Mouse (Mus musculus): ENCODE results near the gene Zc3hav1l.
A peak's percentile ranks its signal among the peaks of the same experiment; 100 is the strongest.

Zc3hav1l gene

DNA sequence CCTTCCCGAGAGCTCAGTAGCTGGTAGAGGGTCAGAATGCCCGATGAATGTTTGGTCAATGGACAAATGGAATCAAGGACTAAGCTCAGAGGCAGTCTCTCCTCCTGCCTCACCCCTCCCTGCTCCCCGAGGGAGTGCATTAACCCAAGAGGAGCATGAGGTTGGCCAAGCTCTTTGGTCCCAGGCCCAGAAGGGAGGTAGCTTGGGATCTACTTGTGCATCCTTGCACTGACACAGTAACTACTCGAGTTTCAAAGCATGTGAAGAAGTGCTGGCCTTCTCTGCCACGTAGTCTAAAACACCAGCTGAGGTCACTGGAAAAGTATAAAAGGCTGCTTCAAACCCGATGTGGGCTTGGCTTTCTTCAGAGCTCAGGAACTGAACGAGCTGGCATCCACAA is 34.6 kb downstream of the Zc3hav1l start:
- DNase-seq (ENCODE audit: low read depth, low spot score): no peak

DNA sequence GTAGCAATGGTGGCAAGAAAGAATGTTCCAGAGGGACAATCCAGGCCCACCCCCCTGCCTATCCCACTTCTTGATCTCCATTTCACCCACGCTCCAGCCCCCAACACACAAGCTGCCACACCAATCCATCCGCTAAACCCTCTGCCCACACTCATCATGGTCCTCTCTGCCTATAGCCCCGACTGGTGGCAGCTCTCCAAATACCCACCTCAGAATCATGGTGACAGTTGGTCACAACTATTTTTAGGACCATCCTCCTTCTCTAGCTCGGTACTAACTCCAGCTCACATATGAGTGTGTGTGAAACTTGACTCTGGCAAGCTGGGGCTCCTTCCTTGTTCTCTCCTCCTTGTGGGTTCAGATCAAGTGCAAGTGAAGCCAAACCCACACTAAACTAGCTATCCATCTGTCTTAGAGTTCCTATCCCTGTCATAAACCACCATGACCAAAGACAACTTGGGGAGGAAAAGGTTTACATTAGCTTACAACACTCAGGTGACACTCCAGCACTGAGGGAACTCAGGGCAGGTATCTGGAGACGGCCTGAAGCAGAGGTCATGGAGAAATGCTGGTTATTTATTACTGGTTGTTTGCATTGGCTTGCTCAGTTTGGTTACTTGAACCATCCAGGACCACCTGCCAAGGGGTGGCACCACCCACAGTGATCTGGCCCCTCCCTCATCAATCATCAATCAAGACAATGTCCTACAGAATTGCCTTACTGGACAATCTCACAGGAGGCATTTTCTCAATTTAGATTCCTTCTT is 35.5 kb downstream of the Zc3hav1l start:
- DNase-seq (ENCODE audit: low read depth, low spot score): no peak

DNA sequence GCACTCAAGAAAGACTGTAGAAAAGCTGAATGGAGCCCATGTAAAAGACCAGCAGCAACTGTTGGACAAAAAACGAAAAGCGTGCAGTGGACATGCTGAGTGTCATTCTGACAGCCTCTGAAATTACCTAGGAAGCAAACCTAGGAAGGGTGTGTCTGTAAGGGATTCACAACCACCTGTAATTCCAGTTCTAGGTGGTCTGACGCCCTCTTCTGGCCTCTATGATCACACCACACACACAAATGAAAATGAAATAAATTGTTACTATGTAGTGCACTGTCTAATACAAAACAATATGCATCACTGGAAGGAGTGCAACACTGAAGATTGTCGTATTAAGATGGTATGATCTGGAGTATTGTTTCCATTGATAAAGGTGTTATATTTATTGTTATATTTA is 37.2 kb downstream of the Zc3hav1l start:
- no peak for DNase-seq (ENCODE audit: low read depth, low spot score)

- no peak for DNase-seq (ENCODE audit: low read depth, low spot score)
Measured at GRCm38 (mm10) chr6:38257506-38257905, 41.6 kb downstream of the Zc3hav1l start.

DNA sequence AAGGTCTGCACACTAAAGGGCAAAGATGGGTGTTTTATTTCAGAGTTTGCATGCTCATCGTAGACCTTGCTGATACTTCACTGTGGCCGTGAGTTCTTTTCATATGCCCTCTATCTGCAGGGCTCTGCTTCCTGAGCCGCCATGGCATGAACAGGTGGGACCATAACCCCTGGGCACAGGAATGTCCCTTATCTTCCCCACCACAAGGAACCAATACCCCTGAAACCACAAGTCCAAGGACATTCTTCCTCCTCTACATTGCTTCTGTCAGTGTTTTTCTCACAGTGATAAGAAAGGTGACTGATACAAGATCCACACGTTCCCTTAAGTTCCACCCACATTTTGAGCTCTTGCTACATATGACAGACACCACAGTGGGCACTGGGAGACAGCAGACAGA is 42.3 kb downstream of the Zc3hav1l start:
- no peak for DNase-seq (ENCODE audit: low read depth, low spot score)

- no peak for DNase-seq (ENCODE audit: low read depth, low spot score)
Measured at GRCm38 (mm10) chr6:38255794-38256193, 43.3 kb downstream of the Zc3hav1l start.

GRCm38 (mm10) chr6:38253736-38254641 is 45.1 kb downstream of the Zc3hav1l start, which contains the start of gene D630045J12Rik:
TSS of gene D630045J12Rik (minus strand) at chr6:38254009.
- DNase-seq (ENCODE audit: low read depth, low spot score): peak; percentile 48

GRCm38 (mm10) chr6:38252766-38253735 is 46.0 kb downstream of the Zc3hav1l start:
- DNase-seq (ENCODE audit: low read depth, low spot score): peak; percentile 35

DNA sequence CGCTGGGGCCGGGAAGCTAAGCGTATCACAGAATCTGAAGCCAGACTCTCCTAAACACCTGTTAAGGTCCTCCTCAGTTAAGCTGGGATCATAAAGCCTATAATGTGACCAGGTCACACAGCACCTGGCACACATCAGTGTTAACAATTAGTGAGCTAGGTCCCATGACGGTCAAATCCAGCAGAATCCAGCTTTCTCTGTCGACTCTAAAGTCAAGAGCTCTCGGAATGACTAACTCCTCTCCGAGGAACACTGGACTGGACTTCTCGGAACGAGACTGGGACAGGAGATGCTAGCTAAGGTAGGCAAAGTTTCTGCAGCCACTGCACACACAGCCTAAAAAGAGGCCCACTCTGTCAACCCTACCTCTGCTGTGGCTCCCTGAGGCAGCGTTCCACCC is 46.9 kb downstream of the Zc3hav1l start:
- peak; percentile 34 for DNase-seq (ENCODE audit: low read depth, low spot score)

- DNase-seq (ENCODE audit: low read depth, low spot score): no peak
Measured at GRCm38 (mm10) chr6:38251464-38251863, 47.6 kb downstream of the Zc3hav1l start.

DNA sequence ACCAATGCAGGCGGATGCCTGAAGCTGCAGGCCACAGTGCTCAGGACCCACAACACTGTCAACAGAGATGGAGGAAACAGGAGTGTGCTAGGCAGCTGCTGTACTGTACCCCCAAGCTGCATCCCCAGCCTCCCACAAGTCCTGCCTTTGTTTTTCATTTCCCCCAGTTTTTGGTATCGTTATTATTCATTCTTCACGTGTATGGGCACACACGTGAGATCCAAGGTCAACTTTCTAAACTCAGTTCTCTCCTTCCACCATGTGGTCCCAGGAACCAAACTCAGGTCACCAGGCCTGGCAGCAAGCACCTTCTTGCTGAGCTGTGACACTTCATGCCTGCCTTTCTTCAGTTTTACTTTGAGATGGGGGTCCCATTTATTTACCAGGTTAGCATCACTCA is 51.7 kb downstream of the Zc3hav1l start:
- DNase-seq (ENCODE audit: low read depth, low spot score): no peak

DNA sequence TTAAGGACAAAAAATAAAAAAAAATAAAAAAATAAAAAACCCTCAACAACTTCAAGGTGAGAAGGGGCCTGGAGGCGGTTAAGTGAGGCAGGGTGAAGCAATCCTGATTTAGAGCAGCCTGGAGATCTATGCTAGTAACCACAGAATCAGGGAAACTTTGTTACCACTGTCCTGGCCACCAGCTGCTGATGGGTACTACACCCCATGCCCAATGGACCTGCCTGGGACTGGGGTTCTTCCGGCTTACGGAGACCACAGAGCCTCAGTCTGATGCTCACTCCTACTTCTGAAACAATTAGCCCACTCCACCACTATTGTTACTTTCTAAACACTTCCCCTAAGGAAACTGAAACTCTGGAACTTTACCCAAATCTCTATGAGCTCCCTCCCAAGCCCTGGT is 54.3 kb downstream of the Zc3hav1l start:
- no peak for DNase-seq (ENCODE audit: low read depth, low spot score)

DNA sequence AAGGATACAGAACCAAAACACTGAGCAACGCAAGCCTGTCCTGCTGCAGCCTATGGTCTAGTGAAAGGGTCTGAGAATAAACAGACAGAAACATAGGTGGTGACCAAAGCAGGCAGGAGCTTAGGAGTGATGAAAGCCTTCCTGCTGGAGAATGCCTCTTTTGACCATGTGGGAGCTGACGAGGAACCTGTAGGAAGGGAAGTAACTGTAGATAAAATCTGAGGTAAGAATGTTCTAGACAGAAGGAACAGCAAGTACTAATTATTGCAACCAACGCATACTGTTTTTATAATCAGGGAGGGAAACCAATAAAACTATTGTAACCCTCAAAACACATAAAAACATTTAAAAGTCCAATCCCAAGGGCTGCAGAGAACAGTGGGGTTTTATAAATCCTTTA is 54.9 kb downstream of the Zc3hav1l start:
- DNase-seq (ENCODE audit: low read depth, low spot score): no peak

DNA sequence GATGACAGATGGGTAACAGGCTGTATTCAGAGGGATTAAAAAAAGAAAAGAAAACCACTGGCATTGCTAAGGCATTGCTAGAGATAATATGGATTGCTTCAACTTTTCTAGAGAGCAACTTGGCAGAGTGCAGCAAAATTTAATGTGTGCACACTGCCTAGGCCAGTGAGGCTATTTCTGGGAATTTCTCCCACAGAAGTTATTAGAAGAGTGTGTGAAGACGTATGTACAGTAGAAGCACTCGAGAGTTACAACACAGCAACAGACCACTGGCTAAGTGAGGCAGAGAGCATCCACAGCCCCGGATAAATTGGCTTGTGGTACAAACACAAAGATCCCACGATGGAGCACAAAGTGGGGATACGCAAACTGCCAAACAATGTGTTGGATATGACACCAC is 56.2 kb downstream of the Zc3hav1l start:
- no peak for DNase-seq (ENCODE audit: low read depth, low spot score)

DNA sequence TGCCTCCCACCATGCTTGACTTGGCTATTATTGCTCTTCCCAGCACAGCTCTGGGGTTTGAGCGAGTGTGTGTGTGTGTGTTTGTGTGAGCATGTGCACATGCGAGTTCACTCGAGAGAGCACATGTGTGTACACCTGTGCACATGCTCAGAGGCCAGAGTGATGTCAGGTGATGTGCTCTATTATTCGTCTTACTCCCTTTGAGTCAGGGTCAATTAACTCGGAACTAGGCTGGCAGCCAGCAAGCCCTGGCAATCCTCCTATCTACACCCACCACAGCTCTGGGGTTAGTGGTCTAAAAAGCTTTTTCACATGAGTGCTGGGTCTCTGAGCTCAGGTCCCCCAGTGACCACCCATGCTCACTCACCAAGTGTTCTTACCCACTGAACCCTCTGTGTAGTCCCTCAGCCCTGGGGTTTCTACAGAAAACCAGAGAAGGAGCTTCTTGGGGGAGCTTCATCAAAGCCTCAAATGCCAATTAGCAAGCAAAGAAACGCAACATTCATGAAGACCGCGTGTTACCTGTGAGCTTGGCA is 56.7 kb downstream of the Zc3hav1l start:
- no peak for DNase-seq (ENCODE audit: low read depth, low spot score)

- no peak for DNase-seq (ENCODE audit: low read depth, low spot score)
Measured at GRCm38 (mm10) chr6:38241508-38241907, 57.6 kb downstream of the Zc3hav1l start.

DNA sequence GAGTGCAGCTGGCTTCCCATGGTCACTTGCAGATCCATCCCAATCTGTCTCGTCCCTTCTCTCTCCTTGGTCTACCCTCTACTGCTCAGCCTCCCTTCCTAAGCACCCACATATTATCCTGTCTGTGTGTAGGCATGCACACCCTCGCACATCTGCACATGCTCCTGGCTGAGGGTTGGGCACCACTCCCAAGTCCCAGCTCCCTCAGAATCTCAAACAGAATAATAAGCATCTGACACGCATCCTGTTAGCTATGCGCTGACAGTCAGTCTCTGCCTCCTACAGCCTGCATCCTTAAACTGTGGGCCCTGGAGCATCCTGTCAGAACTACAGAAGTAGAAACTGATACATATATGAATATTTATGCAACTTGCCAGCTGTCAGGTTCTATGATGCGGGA is 58.4 kb downstream of the Zc3hav1l start:
- DNase-seq (ENCODE audit: low read depth, low spot score): no peak

GRCm38 (mm10) chr6:38238382-38238781 is 60.7 kb downstream of the Zc3hav1l start:
- DNase-seq (ENCODE audit: low read depth, low spot score): no peak

All from forelimb bud, embryonic 11.5 days (tissue).